Mouse (Mus musculus): ENCODE measurements at regions not wholly inside any gene's neighbourhood (a gene's known extent, or its start where the extent isn't known, plus 50 kb on each side); places are given as distances from the start of the nearest gene placed in this dataset.
A peak's percentile ranks its signal among the peaks of the same experiment; 100 is the strongest.

DNA sequence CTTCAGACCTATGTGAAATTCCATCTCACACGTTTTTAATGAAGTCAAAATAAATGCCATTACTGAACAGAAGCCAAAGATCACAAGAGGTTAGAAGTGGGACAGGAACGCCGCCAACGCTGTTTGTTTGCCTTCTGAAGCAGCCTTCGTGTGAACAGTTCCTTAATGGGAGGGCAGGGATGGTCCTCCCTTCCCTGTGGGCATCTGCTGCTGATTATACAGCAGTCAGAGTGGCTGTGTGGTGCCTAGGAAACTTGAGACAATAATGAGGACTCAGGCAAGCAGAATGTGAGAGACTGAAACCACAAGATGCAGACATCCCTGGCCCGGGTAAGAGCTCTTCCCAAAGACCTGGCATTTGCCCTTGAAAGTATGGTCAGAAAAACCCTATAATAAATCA, 164.3 kb downstream of the Cxcl12 start:
- DNase-seq = no peak

DNA sequence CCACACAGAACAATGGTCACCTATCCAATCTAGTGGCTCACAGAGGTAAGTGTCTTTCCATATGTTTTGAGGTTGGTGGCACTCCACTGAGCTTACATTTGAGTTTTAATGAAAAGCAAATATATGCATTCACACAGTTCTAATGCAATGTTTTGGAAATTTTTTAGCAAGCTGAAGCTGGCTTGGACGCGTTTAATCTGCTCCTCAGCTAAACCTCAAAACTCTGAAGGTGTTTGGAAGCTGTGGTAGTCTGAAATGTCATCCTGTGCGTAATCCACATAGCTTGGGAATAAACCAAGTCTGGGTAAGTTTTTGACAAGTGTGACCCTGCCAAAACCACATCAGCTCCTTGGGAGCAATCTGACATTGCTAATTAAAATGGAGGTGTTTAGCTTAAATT, 173.8 kb downstream of the Cxcl12 start:
- DNase-seq = no peak

DNA sequence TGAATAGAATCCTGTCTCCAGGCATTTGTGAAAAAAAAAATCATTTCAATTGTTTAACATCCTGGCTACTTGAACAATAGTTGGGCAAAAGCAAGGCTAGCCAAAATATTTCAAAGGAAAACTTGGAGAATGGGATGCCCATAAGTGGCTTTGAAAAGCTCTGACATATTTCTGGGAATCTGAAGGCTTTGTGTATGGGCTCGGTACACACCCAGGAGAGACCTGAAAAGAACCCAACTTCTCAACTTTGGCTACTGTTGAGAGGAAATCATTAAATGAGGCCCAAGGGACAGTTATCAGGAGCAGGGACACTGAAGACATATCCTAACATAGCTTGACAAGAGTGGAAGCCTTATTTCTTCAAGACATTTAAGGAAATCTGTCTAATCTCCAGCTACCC, 179.0 kb downstream of the Cxcl12 start:
- no peak for DNase-seq

DNA sequence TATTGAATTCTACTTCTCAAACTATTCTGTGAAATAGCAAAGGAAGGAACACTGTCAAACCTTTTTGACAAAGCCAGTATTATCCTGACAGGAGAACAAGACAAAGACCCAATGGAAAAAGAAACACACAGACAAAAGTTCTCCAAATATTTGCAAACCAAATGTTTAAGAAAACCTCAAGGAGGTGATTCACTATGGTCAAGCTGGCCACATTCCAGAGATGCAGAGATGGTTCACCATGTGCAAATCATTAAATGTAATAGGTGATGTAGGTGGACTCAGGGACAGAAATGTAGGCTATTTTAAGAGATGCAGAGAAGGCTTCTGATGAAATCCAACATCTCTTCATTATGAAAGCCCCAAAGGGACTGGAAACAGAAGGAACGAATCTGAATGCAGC, 183.5 kb downstream of the Cxcl12 start:
- no peak for DNase-seq

DNA sequence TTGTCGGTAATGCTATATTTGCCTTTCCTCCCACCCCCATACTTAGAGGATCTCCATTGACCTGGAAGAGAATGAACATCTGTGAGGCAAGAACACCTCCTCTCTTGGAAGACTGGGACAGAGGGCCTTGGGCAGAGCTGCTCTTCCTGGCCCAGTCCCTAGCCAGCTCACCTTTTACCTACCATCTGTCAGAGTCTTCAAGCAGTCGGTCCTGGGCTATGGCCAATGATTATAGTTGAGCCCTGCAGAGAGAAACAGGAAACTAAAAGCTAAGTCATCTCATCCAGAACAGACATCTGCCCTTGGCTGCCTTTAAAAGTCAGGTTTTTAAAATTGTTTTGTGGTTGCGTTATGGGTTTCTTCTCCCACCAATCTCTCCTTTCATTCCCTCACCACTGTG, 184.8 kb downstream of the Cxcl12 start:
- no peak for DNase-seq

DNA sequence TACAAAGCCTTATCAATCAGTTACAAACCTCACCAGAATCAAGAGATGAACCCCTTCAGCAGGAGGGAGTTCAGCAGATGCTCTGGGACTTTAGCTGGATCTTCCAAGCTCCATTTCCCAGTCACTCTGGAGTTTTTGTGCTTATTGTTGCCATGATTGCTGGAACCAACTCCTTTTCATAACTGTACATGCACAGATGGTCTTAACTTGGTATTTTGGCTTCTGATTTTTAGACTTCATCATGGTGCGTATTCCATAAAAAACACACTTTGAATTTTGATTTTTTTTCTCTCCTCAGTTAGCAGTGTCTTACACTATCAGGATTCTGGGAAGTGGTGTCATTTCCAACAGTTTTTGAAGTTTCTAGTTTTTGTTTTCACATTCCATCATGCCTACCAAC, 187.8 kb downstream of the Cxcl12 start:
- no peak for DNase-seq

DNA sequence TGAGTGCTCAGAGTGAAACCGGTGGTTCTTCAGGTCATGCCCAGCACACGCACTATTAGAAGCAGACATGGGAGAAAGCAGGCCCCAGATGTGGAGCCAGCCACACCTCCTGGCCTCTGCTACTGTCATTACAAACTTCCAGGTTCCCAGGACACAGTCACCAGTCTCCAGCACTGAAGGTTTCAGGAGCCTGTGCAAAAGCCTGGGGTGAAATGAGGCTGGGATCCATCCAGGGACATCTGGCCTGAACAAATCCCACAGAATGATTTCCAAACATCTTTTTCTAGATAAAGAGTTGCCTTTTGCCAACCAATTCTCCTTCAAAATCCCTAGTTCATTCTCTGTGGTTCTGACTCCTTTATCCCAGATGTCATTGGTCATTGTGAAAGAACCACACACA, 191.1 kb downstream of the Cxcl12 start:
- DNase-seq = no peak

DNA sequence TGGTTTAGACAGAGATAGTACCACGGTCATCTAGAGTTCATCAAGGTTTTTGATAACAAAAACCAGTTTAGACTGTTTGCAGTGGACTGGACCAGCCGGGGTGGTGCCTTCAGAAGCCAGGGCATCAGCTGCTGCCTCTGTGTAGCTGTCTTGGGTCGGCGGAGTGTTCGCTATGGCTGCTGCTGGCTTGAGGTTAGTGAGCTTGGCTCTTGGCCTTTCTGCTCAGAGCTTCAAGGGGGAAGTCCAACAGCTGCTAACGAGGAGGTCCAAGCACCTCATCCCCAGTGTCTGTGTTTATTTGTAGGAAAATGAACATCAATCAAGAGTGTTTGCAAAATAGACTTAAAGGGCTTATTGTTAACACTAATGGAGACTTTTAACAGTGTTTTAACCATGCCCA, 198.2 kb downstream of the Cxcl12 start:
- peak; percentile 8 for DNase-seq

DNA sequence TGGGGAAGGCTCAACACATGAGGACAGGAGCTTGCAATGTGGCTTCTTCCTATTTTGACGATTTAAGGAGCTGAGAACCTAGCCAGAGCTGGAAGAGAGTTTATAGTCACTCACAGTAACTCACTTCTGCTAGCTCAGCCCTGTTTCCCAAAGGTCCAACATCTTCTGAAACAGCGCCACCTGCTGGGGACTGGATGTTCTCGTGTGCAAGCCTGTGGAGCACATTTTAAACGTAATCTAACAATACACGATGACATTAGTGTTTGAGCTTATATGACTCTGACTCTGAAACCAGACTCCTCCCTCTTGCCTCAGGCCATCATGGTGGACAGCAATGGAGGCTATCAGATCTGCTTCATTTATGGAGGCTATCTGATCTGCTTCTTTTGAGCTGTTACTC, 207.7 kb downstream of the Cxcl12 start:
- DNase-seq = no peak

DNA sequence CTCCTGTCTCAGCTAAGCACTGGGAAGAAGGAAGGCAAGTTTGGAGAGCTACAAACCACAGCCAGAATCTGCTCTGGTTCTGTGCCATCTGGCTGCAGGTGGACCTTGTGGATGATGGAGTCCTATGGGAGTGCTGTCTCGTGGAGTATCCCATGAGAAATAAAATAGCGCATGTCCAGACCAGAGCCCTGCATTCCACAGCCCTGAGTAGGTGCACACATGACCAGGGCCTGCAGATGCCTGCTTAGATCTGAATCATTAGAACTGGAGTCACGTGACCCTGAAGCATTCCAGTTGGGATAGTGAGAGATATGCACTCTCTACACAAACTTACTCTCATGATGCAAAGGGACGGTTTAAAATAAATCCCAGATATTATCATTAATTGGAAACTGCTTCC, 211.6 kb downstream of the Cxcl12 start:
- DNase-seq = no peak

DNA sequence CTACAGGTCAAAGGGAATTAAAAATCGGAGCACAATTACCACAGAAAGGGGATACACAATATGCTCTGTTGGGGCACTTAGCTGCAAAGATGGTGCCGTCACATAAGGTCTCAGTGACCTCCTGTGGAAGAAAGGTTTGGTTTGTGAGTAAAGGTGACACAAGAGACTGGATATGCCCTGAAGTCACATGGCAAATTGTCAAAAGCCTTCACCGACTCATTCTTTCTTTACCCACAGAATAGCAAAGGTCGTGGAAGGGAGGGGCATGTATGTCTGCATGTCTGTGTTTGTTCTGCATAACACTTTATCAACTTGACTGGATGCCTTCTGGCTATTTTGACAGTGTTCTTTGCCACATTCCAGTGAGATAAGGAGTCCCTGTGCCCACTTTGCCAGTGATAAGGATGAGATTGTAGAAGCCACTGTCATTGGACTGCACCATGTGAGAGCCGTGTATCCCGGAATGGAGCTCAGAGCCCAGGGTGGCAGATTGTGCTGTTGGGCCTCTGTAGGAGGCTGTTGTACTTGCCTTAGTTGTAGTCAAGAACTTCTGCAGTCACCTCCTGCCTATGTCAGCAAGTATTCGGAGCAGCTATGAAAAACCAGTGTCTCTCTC, 222.0 kb downstream of the Cxcl12 start:
- no peak for DNase-seq

DNA sequence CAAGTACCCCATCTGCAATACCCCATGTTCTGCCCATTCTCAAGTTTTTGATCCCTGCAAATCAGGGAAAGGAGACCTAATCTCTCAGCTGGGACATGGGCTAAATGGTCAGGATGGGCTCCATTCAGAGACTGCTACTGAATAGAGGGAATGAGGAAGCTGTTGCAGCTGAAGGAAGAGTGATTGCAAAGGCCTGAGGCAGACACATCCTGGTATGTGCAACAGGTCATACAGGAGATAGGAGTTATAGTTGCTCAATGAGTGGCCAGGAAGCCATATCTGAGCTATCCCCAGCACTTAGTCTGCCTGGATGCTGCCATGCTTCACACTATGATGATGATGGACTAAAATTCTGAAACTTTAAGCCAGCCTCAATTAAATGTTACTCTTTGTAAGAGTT, 225.1 kb downstream of the Cxcl12 start:
- no peak for DNase-seq

DNA sequence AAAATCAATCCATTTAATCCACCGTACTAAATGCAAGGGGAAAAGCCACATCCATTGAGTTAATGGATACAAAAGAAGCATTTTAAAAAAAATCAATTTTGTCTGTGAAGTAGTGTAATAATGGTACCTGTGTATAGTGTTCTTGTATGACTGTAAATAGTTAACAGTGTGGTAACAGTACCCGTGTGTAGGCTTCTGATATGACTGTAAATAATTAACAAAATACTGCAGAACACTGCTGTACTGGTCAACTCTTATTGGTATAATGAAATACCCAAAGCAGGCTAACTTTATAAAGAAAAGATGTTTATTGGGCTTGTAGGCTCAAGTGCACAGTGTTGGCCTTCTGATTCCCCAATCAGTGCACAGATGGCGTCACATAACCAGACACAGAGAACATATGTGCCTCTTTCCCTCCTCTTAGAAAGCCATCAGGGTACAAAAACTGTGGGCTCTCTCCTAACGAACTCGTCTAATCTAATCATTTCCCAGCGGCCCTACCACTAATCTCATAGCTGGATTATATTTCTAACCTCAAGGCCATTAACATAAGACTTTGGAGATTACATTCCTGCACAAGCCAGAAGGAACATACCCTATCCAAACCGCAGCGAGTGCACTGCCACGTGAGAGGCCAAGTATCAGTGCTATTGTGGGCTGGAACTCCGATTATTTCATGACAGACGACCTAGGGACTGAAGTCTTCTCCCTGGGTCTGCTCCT, 237.4 kb downstream of the Cxcl12 start:
- DNase-seq = no peak

DNA sequence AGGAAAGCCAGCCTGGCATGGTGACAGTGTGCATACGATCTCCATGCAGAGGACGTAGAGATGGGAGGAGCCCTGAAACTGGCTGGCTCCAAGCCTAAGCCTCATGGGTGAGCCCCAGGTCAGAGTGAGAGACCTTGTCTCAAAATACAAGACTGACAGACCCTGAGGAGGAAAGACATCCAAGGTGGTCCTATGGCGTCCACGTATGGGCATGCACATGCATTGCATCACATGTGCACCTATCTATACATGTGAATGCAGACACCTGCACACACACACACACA, 237.9 kb downstream of the Cxcl12 start:
- DNase-seq = no peak

DNA sequence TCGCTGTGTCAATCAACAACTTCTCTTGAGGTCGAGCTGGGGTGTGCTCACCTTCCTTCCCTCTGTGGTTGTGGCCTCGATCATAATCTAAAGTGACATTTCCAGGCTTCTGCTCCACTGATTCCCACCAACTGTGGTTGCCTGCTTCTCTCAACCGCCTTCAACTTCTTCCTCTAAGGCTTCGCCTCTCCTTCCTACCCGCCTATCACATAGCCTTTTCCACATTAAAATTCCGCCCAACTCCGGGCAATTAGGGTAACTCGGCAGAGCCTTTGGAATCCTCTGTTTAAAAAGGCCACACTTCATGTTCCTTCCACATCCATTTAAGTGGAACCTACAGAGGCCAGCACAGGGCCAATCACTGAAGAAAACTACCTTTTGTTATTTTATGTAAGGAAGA, 238.4 kb downstream of the Cxcl12 start:
- DNase-seq = no peak

DNA sequence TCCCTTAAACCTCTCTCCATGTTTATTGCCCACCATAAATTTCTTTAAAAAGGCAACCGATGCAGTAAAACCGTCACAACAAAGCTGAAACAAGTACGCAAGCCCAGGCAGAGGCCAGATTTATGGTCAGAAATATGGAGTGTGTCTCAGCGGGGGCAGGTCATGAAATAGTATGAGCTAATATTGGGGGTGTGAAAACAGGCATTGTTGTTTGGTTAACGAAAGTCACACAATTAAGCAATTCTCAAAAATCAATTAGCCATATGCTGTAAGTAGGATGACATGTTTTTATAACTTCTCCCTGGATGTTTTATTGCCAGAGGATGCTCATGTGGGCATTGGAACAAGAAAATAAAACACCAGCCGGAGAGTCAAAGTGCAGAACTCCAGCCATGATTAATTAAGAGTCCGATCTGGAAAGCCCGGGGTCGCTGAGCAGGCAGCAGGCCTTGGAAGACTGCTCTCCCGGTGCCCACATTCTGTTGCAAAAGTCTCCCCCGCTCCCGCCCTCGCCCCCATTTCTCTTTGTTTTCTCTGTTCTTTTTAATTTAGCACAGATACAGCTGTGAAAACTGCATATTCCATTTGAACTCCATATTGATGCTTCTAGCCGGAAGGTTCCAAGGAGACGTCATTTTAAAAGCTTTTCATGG, 239.0 kb downstream of the Cxcl12 start:
- DNase-seq = no peak

DNA sequence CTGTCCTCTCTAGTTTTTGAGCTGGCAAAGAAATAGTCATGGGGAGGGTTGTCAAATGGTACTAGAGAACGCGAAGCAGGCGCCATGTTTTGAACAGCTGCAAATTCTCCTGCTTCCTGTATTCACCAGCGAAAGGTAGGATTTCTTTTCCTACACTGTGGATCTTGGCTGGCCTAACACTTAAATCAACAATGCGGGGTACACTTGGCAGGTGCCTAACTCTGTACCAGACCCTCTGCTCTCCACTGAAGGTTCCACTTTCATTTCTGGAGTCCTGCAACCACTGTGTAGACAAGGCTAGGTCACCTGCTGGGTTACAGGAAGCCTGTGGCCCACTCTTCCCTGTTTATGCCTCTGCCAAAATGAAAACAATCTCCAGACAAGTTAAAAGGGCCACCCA, 239.6 kb downstream of the Cxcl12 start:
- DNase-seq = no peak

DNA sequence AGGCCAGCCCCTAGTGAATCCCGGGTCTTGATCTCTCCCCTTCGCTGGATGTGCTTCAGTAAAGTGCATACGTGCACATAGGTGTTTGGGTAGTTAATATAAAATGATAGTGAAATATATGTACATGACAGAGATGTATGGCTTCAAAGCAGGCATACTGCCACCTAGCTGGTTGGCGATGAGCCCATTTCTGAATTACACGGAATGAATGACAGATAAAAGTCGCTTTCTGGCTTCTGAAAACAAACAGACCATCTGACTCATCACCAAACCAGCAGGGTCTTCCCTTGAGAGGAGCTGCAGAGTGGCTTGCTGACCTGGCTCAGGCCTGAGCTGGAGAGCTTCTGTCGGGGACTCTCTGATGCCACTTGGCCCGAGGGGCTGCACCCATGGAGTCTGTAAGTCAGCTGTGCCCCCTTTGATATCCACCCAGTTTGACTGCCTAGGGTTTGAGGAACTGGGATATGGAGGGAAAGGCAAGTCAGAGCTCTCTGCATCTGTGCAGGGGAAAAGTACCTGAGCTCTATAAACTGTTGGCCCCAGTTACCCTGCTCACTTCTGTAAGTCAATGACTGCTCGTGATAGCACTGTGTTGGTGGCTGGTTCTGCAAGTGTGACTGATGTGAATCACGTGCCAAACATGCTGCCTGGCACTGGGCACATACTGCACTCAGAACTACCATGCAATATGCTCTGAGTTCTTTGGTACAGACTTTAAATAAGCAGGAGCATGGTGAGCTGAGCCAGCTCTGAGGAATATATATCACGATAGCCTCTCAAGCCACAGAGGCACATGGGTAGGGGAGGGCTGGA, 240.8 kb downstream of the Cxcl12 start:
- DNase-seq = no peak

DNA sequence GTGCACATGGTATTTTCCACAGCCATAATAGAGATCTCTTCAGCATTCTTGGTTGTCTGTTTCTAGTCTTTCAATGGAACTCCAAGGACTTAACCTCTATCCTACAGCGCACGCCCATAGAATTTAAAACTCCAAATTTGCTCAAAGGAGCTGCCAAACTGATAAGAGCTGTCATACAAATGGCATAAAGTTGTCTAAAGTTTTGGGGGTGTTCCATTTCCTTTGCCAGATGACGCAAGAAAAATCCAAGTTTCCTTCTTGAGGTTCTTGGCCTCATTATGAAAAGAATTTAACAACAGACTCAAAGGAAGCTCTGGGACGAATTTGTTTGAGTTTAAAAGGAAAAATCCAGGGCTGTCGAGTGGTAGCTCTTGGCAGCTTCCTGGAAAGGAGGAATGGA, 246.6 kb downstream of the Cxcl12 start:
- no peak for DNase-seq

DNA sequence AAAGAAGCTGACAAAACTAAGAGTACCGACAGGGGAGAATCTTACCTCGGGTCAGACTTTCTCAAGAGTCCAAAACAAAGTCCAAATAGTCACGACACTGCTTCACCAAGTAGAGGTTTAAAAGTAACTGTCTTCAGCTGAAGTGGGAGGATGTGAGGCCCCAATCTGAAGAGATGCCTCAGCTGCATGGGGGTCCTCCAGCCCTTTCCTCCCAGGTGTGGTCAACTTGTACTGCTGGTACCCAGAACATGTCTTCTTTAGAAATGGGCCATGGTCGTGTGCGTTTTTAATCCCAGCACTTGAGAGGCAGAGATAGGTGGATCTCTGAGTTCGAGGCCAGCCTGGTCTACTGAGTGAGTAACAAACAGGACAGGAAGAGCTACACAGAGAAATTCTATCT, 247.6 kb downstream of the Cxcl12 start:
- DNase-seq = no peak

DNA sequence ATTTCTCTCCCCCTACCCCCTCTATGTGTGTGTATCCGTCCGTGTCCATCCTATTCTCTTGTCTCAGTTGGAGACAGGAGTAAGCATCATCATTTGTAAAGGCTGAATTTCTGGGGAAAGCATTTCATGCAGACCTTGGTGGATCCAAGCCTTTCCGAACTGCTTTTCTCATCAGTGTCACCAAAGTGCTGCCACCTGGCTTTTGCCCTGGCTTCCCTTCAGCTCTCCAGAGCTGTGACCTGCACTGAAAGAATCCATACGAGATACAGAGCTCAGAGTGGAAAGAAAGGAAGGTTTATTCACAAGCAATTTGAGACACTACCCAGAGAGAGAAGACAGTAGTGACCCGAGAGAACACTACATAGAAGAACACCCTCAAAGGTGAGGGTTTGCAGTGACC, 248.1 kb downstream of the Cxcl12 start:
- no peak for DNase-seq

DNA sequence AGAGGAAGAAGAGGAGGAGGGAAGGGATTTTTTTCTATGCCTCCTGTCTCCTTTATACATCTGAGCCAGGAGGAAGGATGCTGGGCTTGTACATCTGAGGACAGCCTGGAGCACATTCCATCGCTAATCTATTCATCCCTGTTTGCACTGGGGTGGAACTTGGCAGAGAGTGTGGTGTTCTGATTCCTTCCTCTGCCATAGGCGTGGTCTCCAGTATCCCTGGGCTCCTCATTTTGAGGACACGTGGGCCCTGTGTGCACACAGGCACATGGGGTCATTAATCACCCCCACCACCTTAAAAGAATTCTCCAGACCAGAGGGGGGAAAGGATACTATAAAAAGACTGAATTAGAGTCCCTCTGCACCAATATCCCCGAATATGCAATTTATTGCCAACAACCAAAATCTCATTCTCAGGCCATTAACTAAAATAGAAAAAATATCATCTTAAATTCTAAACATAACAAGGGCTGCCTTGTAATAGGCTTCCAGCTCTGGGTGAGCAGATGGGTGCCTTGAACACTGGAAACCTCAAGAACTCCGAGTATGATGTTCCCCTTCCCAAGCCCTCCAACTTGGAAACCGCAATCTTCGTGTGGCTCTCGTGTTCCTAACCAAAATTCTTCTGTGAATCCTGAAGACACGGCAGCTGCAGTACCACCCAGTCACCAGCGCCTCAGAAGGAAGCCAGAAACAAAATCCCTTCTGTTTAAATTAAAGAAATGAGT, 254.7 kb downstream of the Cxcl12 start:
- no peak for DNase-seq

DNA sequence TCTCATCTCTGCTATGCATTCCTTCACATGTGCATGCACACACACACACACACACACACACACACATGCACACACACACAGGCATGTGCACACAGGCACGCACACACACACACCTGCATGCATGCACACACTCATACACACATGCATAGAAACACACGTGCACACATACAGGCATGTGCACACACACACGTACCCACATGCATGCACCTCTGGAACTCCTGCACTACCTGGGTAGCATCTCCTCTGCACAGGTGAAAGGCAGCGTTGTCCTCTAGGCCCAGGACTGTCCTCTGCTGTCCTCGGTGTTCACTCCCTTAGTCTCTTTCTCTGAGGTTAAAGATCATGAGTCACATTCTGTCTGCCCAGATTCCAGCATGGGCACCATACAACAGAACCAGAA, 258.0 kb downstream of the Cxcl12 start:
- DNase-seq = no peak
